Mouse (Mus musculus) erythroblast, embryonic 14.5 days (primary cell): Measurements from ENCODE around the gene Etv5.

ENCODE experiments used
- GATA1 ChIP-seq: IDR thresholded peaks from 2 replicates; pipeline ENCODE4 v1.6.1; 2012; ENCODE audit warnings: low read length, inconsistent platforms, mixed read lengths
- TAL1 ChIP-seq: IDR thresholded peaks from 3 replicates; pipeline ENCODE4 v1.6.1; 2012; ENCODE audit warnings: low read length, inconsistent platforms, mixed read lengths

- TF ChIP-seq TAL1 (no peak), GATA1 (no peak)
Measured at GRCm38 (mm10) chr16:22439499-22440177, at the start of gene Etv5.
